Mouse (Mus musculus): Measurements from ENCODE around the gene Irs3. TPM values are rescaled to one million over a fixed set of nuclear protein-coding genes. Genes with fewer than 3 reads are reported as not detected.

Gene Irs3
- total and polyA plus RNA-seq, 2 experiments from 2014 or later: 0.08 to 7.6 TPM

DNA sequence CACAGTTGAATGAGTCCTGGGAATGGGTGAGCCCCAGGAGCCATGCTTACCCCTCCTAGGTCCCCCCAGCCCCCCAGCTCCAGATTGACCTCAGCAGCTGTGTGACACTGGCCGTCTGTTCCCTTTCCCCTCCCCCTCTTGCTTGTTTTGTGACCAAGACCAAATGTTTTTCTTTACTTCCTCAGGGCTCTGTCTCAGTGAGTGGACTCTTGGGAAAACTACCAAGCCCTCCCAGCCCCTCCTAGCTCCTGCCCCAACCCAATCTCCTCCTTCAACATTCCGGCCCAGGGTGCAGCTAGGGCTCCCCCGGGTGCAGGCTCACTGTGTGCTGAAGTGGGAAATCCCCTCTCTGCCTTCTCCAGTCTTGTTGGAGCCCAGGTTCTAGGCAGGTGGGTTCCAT, 14.9 kb downstream of the Irs3 start:
- Histone ChIP-seq H3K27me3 (ENCODE audit: control insufficient read depth, insufficient read depth, low read length) (no peaks in the 10 kb centered on the region), H3K27ac (ENCODE audit: low read depth) (peak overlapping the region; percentile 88), H3K4me3 (ENCODE audit: low read depth, low read length) (peak overlapping the region; percentile 79), H3K9me3 (replicated peaks; ENCODE audit: control insufficient read depth, low read length) (no peaks in the 10 kb centered on the region), H3K4me2 (ENCODE audit: low read depth, low read length) (peak overlapping the region; percentile 92), H3K4me1 (ENCODE audit: control insufficient read depth, insufficient read depth) (peaks cover 23% of the 10 kb centered on the region), H3K36me3 (replicated peaks; ENCODE audit: control insufficient read depth, insufficient read depth, low read length) (peaks cover 28% of the 10 kb centered on the region), H3K9ac (replicated peaks; ENCODE audit: low read depth, low read length) (peak overlapping the region; percentile 70; the same call in 1 of the 2 replicates)
- DNase-seq (ENCODE audit: low spot score) (no peak), ATAC-seq (ENCODE audit: insufficient read depth, low read depth) (no peak)
- 51% methylated on average over 3 of the region's 3 CpGs for WGBS
- TF ChIP-seq CTCF (IDR thresholded peaks at IDR 0.05; ENCODE audit: low read depth) (no peak), EP300 (IDR thresholded peaks at IDR 0.05; ENCODE audit: low read depth) (no peak)

GRCm38 (mm10) chr5:137629906-137630545, 15.5 kb downstream of the Irs3 start:
- no peak for ATAC-seq (ENCODE audit: insufficient read depth, low read depth)
- H3K9ac ChIP-seq (replicated peaks; ENCODE audit: low read depth, low read length): peak overlapping the region; percentile 70
- no peak for DNase-seq (ENCODE audit: low spot score)
- H3K4me1 ChIP-seq (ENCODE audit: control insufficient read depth, insufficient read depth): peaks cover 23% of the 10 kb centered on the region
- H3K4me3 ChIP-seq (ENCODE audit: low read depth, low read length): peak overlapping the region; percentile 79
- 18% methylated on average over 6 of the region's 6 CpGs for WGBS
- H3K27ac ChIP-seq (ENCODE audit: low read depth): peak overlapping the region; percentile 88
- peak overlapping the region; percentile 92 for H3K4me2 ChIP-seq (ENCODE audit: low read depth, low read length)
- H3K27me3 ChIP-seq (ENCODE audit: control insufficient read depth, insufficient read depth, low read length): no peaks in the 10 kb centered on the region
- TF ChIP-seq EP300 (IDR thresholded peaks at IDR 0.05; ENCODE audit: low read depth): no peak
- TF ChIP-seq CTCF (IDR thresholded peaks at IDR 0.05; ENCODE audit: low read depth): no peak
- no peaks in the 10 kb centered on the region for H3K9me3 ChIP-seq (replicated peaks; ENCODE audit: control insufficient read depth, low read length)
- H3K36me3 ChIP-seq (replicated peaks; ENCODE audit: control insufficient read depth, insufficient read depth, low read length): peaks cover 22% of the 10 kb centered on the region

DNA sequence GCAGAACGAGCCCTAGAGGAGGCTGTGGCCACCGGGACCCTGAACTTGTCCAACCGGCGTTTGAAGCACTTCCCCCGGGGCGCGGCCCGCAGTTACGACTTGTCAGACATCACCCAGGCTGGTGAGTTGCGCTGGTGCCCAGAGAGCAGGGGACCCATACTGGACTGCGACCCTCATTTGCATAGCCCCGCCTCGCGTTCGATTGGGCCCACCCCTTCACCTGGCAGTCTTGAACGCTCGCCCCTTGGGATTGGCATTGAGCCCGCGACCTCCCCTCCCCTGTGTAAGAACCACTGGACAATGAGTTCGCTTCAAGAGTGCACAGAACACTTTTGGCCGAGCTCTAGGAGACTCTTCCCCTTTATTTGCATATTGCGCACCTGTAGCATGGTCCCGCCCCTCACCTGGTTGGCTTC, 16.2 kb downstream of the Irs3 start:
- no peak for DNase-seq (ENCODE audit: low spot score)
- peak overlapping the region; percentile 79 for H3K4me3 ChIP-seq (ENCODE audit: low read depth, low read length)
- WGBS: under 1% methylated on average over 21 of the region's 23 CpGs
- H3K27me3 ChIP-seq (ENCODE audit: control insufficient read depth, insufficient read depth, low read length): no peaks in the 10 kb centered on the region
- peak; percentile 3; the same call in 1 of the 2 replicates for ATAC-seq (ENCODE audit: insufficient read depth, low read depth)
- peaks cover 23% of the 10 kb centered on the region for H3K4me1 ChIP-seq (ENCODE audit: control insufficient read depth, insufficient read depth)
- peak overlapping the region; percentile 70 for H3K9ac ChIP-seq (replicated peaks; ENCODE audit: low read depth, low read length)
- peaks cover 20% of the 10 kb centered on the region for H3K36me3 ChIP-seq (replicated peaks; ENCODE audit: control insufficient read depth, insufficient read depth, low read length)
- peak overlapping the region; percentile 92 for H3K4me2 ChIP-seq (ENCODE audit: low read depth, low read length)
- no peaks in the 10 kb centered on the region for H3K9me3 ChIP-seq (replicated peaks; ENCODE audit: control insufficient read depth, low read length)
- TF ChIP-seq EP300 (IDR thresholded peaks at IDR 0.05; ENCODE audit: low read depth) (no peak), CTCF (IDR thresholded peaks at IDR 0.05; ENCODE audit: low read depth) (no peak)
- H3K27ac ChIP-seq (ENCODE audit: low read depth): peak overlapping the region; percentile 88

DNA sequence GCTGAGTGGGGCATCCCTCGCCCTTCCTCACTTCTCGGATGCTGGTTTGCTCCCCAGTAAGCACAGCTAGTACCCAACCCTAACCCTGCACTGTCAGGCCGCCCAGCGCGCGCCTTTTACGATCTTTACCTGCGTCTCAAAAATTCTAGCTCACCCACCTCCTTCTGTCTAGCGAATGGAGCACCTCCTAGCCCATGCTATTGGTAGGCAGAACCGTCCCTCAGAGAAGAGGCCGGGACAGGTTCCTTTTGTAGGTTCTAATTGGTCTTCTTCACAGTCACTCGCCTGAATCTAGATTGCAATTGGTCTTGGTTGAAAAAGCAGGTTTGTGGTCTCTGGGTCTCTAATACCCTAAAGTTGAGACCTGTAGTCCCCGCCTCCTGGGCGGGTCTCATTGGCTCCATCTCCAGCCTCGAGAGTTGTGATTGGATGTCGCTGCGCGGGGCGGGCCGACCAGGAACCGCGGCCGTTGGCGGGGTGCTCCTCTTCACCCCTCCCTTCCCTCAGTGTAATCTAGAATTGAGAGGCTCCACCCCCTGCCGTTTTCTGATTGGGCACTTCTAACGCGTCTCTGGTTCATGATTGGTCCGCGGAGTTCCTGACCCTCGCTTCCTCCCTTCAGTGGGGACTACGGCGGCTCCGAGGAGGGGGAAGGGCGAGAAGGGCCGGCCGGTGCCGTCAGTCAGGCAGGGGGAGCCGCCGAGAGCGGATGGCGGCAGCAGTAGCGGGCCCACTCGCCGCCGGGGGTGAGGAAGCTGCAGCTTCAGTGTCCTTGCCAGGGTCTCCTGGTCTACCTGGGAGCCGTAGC, 16.8 kb downstream of the Irs3 start, which contains the start of the genes Fbxo24, Lrch4 and Gm20605:
Gene Fbxo24, minus strand, starts transcription at position 505 of the 808 bp plus-strand sequence.
Gene Lrch4, plus strand, starts transcription at position 624 of the 808 bp plus-strand sequence.
Gene Gm20605, plus strand, starts transcription at position 678 of the 808 bp plus-strand sequence.
- H3K9ac ChIP-seq (replicated peaks; ENCODE audit: low read depth, low read length): peak within 1 kb of the TSS; percentile 70
- ATAC-seq (ENCODE audit: insufficient read depth, low read depth) (peak; percentile 97), DNase-seq (ENCODE audit: low spot score) (peak; percentile 100)
- no peaks in the 10 kb centered on the region for H3K27me3 ChIP-seq (ENCODE audit: control insufficient read depth, insufficient read depth, low read length)
- H3K9me3 ChIP-seq (replicated peaks; ENCODE audit: control insufficient read depth, low read length): no peaks in the 10 kb centered on the region
- peak within 1 kb of the TSS; percentile 88 for H3K27ac ChIP-seq (ENCODE audit: low read depth)
- under 1% methylated on average over 45 of the region's 46 CpGs for WGBS
- peak within 1 kb of the TSS; percentile 92 for H3K4me2 ChIP-seq (ENCODE audit: low read depth, low read length)
- H3K4me3 ChIP-seq (ENCODE audit: low read depth, low read length): peak within 1 kb of the TSS; percentile 79
- H3K36me3 ChIP-seq (replicated peaks; ENCODE audit: control insufficient read depth, insufficient read depth, low read length): peaks cover 13% of the 10 kb centered on the region
- TF ChIP-seq EP300 (IDR thresholded peaks at IDR 0.05; ENCODE audit: low read depth): peak; percentile 83; the same call in 1 of the 2 replicates
- TF ChIP-seq CTCF (IDR thresholded peaks at IDR 0.05; ENCODE audit: low read depth): no peak
- H3K4me1 ChIP-seq (ENCODE audit: control insufficient read depth, insufficient read depth): peaks cover 23% of the 10 kb centered on the region

DNA sequence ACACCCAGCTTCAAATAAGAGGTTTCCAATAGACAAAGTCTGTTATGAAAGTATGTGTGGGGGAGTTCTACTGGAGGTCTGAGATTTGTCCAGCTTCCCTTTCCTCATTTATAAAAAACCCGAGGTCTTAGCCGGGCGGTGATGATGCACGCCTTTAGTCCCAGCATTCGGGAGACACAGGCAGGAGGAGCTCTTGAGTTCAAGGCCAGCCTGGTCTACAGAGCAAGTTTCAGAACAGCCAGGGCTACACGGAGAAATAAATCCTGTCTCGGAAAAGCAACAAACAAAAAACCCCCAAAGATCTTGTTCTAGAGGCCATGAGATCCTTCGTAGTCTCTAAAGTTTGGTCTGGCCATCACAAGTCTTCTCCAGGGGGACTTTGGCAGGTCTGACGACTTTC, 17.5 kb downstream of the Irs3 start:
- peak overlapping the region; percentile 66 for H3K9ac ChIP-seq (replicated peaks; ENCODE audit: low read depth, low read length)
- no peaks in the 10 kb centered on the region for H3K27me3 ChIP-seq (ENCODE audit: control insufficient read depth, insufficient read depth, low read length)
- peaks cover 23% of the 10 kb centered on the region for H3K4me1 ChIP-seq (ENCODE audit: control insufficient read depth, insufficient read depth)
- peak; percentile 44 for DNase-seq (ENCODE audit: low spot score)
- H3K4me3 ChIP-seq (ENCODE audit: low read depth, low read length): peak overlapping the region; percentile 59
- H3K9me3 ChIP-seq (replicated peaks; ENCODE audit: control insufficient read depth, low read length): no peaks in the 10 kb centered on the region
- H3K27ac ChIP-seq (ENCODE audit: low read depth): peak overlapping the region; percentile 84
- no peak for ATAC-seq (ENCODE audit: insufficient read depth, low read depth)
- peak overlapping the region; percentile 86 for H3K4me2 ChIP-seq (ENCODE audit: low read depth, low read length)
- H3K36me3 ChIP-seq (replicated peaks; ENCODE audit: control insufficient read depth, insufficient read depth, low read length): peaks cover 6% of the 10 kb centered on the region; the same call in 1 of the 2 replicates
- TF ChIP-seq CTCF (IDR thresholded peaks at IDR 0.05; ENCODE audit: low read depth): peak; percentile 7; the same call in 1 of the 2 replicates
- no peak for TF ChIP-seq EP300 (IDR thresholded peaks at IDR 0.05; ENCODE audit: low read depth)
- WGBS: 5% methylated on average over 9 of the region's 9 CpGs
